Comparison of ENCODE assay signal across 18 mouse cellular contexts in the genomic region with DNA sequence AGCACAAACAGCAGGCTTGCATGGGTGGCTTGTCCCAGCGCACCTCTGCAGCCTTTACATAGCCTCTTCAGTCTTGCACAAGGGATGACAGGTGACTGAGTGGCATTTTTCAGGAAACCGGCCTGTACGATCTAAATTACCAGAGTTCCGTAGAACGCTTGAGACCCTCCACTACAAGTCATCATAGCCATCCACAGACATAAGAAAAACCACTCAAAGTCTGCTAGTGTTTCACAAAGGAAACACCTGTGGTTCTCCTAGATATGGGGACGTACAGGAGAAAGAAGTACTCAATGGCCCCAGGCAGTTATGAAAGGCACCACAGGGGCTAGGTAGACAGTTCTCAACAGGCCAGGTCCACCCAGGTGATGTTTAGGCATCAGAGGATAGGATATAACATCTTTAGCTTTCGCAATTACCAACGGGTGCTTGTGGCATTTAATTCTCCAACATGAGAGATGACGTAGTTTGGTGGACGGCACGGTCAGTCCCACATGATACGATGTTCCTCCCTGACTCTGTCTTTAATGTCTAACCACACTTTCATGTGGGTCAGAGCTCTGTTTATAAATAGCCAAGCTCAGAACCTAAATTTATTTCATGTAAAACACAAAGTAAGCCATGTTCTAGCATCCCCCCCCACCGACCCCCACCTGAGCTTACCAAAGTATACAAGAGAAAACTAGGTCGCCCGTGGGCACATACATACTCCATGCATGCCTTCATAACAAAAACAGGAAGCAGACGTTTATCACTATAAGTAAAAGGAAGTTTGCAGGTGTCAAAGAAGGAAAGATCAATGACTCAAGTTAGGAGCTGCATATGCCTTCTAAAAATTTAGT.
DNase-seq lines count a peak whose midpoint lies in the region; ATAC-seq and TF ChIP-seq lines count a peak whose summit lies in the region.
"Had no signal": no experiment of that assay in that cellular context is flagged by ENCODE, and none has a peak within 500 bp of the region (broad histone marks: within the 10 kb centered on the region; RNA-seq: fewer than 3 reads in every experiment).

No protein-coding gene starts in this region.

- no peaks in the 10 kb centered on the region for H3K36me3 ChIP-seq in midbrain, embryonic 11.5 days (ENCODE audit: control insufficient read depth, insufficient read depth, low read length)
- H3K36me3 ChIP-seq in midbrain, postnatal 0 days (ENCODE audit: insufficient read depth, low read length), result 0 out of 2 replicates have a peak, but pooled peaks cover 3% of the 10 kb centered on the region
- H3K36me3 ChIP-seq in limb, embryonic 13.5 days, result peaks cover 7% of the 10 kb centered on the region; the same call in 1 of the 2 replicates
- H3K36me3 ChIP-seq in thymus, adult 2 months (ENCODE audit: control insufficient read depth, insufficient read depth, low read length), result peaks cover 5% of the 10 kb centered on the region; the same call in 1 of the 2 replicates

- no peaks in the 10 kb centered on the region for H3K27me3 ChIP-seq in midbrain, embryonic 11.5 days (ENCODE audit: control insufficient read depth, insufficient read depth, low read length)
- H3K27me3 ChIP-seq in midbrain, postnatal 0 days (ENCODE audit: insufficient read depth, low read length), result no peaks in the 10 kb centered on the region
- H3K27me3 ChIP-seq in limb, embryonic 13.5 days, result no peaks in the 10 kb centered on the region
- no peaks in the 10 kb centered on the region for H3K27me3 ChIP-seq in thymus, adult 2 months (ENCODE audit: control insufficient read depth, insufficient read depth, low read length)
- H3K27me3 ChIP-seq: embryonic facial prominence, embryonic 12.5 days; hindbrain, embryonic 12.5 days; midbrain, embryonic 13.5 days had no signal

- H3K4me3 ChIP-seq in midbrain, embryonic 11.5 days (ENCODE audit: low read depth, low read length), result no peak overlapping the region
- no peak overlapping the region for H3K4me3 ChIP-seq in midbrain, postnatal 0 days (ENCODE audit: low read depth, low read length)
- no peak overlapping the region for H3K4me3 ChIP-seq in limb, embryonic 13.5 days
- H3K4me3 ChIP-seq in thymus, adult 2 months (ENCODE audit: control insufficient read depth, insufficient read depth, low read length), result no peak overlapping the region
- H3K4me3 ChIP-seq: embryonic facial prominence, embryonic 12.5 days; hindbrain, embryonic 12.5 days; midbrain, embryonic 13.5 days had no signal

- TF ChIP-seq POLR2A in thymus, adult 2 months (IDR thresholded peaks at IDR 0.05; ENCODE audit: control insufficient read depth, extremely low read depth, insufficient read depth, low read length, poor library complexity), result no peak

- no peak for ATAC-seq in midbrain, embryonic 11.5 days (ENCODE audit: low FRiP score)
- ATAC-seq in midbrain, postnatal 0 days (ENCODE audit: low FRiP score), result no peak
- ATAC-seq in limb, embryonic 13.5 days (ENCODE audit: low FRiP score, low read depth), result no peak
- ATAC-seq: midbrain, embryonic 13.5 days had no signal

- TF ChIP-seq CTCF in midbrain, postnatal 0 days (IDR thresholded peaks at IDR 0.05), result no peak
- no peak for TF ChIP-seq CTCF in thymus, adult 2 months (IDR thresholded peaks at IDR 0.05; ENCODE audit: borderline replicate concordance, control insufficient read depth, extremely low read depth, insufficient read depth, low read length, poor library complexity)

- H3K4me1 ChIP-seq in midbrain, embryonic 11.5 days (ENCODE audit: control insufficient read depth, insufficient read depth, low read length), result no peaks in the 10 kb centered on the region
- no peaks in the 10 kb centered on the region for H3K4me1 ChIP-seq in midbrain, postnatal 0 days (ENCODE audit: insufficient read depth, low read length)
- no peaks in the 10 kb centered on the region for H3K4me1 ChIP-seq in limb, embryonic 13.5 days
- peaks cover 29% of the 10 kb centered on the region for H3K4me1 ChIP-seq in thymus, adult 2 months (replicated peaks; ENCODE audit: control insufficient read depth, insufficient read depth, low read length)
- H3K4me1 ChIP-seq: embryonic facial prominence, embryonic 12.5 days had no signal

- H3K9me3 ChIP-seq in midbrain, embryonic 11.5 days (ENCODE audit: control insufficient read depth, low read length), result no peaks in the 10 kb centered on the region
- no peaks in the 10 kb centered on the region for H3K9me3 ChIP-seq in midbrain, postnatal 0 days (ENCODE audit: low read length)
- H3K9me3 ChIP-seq in limb, embryonic 13.5 days, result no peaks in the 10 kb centered on the region
- H3K9me3 ChIP-seq: embryonic facial prominence, embryonic 12.5 days; hindbrain, embryonic 12.5 days; midbrain, embryonic 13.5 days had no signal

- H3K4me2 ChIP-seq in midbrain, embryonic 11.5 days, result no peak overlapping the region
- H3K4me2 ChIP-seq in midbrain, postnatal 0 days (ENCODE audit: low read depth, low read length, poor library complexity, severe bottlenecking), result no peak overlapping the region
- no peak overlapping the region for H3K4me2 ChIP-seq in limb, embryonic 13.5 days (replicated peaks)
- H3K4me2 ChIP-seq: embryonic facial prominence, embryonic 12.5 days; hindbrain, embryonic 12.5 days; lung, embryonic 14.5 days; midbrain, embryonic 13.5 days had no signal

- no peak overlapping the region for H3K27ac ChIP-seq in midbrain, embryonic 11.5 days (ENCODE audit: low read depth, low read length)
- no peak overlapping the region for H3K27ac ChIP-seq in midbrain, postnatal 0 days (ENCODE audit: low read depth, low read length)
- peak overlapping the region; percentile 10; the same call in 1 of the 2 replicates for H3K27ac ChIP-seq in limb, embryonic 13.5 days
- H3K27ac ChIP-seq in thymus, adult 2 months (ENCODE audit: control insufficient read depth, insufficient read depth, low read length), result peak overlapping the region; percentile 98
- H3K27ac ChIP-seq: embryonic facial prominence, embryonic 12.5 days; hindbrain, embryonic 12.5 days; midbrain, embryonic 13.5 days; stomach, postnatal 0 days had no signal

- intact Hi-C loops in left cerebral cortex, postnatal 25 days (cut with DNase I), result no loop called here

- 93% methylated on average over 16 of the region's 16 CpGs for WGBS in midbrain, embryonic 11.5 days
- WGBS in midbrain, postnatal 0 days, result 91% methylated on average over 16 of the region's 16 CpGs
- WGBS in limb, embryonic 13.5 days, result 74% methylated on average over 16 of the region's 16 CpGs
- WGBS in thymus, adult 2 months, result 12% methylated on average over 16 of the region's 16 CpGs

- peak; percentile 80 for DNase-seq in midbrain, embryonic 11.5 days (ENCODE audit: low spot score, missing footprints)
- DNase-seq in midbrain, postnatal 0 days (ENCODE audit: low spot score), result no peak
- peak; percentile 39 for DNase-seq in thymus, adult 2 months
- no peak for DNase-seq in left cerebral cortex, postnatal 25 days (ENCODE audit: low spot score in 2 of 2)
- no peak for DNase-seq in ovary, adult 18-20 months (ENCODE audit: low spot score)
- DNase-seq in right cerebral cortex, postnatal 10 days (ENCODE audit: low spot score in 2 of 2), result no peak
- DNase-seq: adrenal gland, postnatal 36 days; cerebellum, adult 2 months; gastrocnemius, postnatal 25 days; kidney, adult 9 months; lung, embryonic 14.5 days; lung, postnatal 4 days; right cerebral cortex, postnatal 14 days had no signal

- no peak overlapping the region for H3K9ac ChIP-seq in midbrain, embryonic 11.5 days (ENCODE audit: low read length)
- no peak overlapping the region for H3K9ac ChIP-seq in midbrain, postnatal 0 days (replicated peaks; ENCODE audit: low read length, poor library complexity, severe bottlenecking)
- H3K9ac ChIP-seq in limb, embryonic 13.5 days, result no peak overlapping the region
- H3K9ac ChIP-seq: embryonic facial prominence, embryonic 12.5 days; hindbrain, embryonic 12.5 days; lung, embryonic 14.5 days; midbrain, embryonic 13.5 days had no signal

Comparison
In these comparisons a context has a peak if more than half of its experiments do, and no peak if none do; other contexts are left out.
1. DNase-seq: peak in midbrain, embryonic 11.5 days (single experiment) and thymus, adult 2 months (single experiment); none in midbrain, postnatal 0 days (single experiment), left cerebral cortex, postnatal 25 days (0 of 2), ovary, adult 18-20 months (single experiment) and right cerebral cortex, postnatal 10 days (0 of 2).
2. H3K27ac ChIP-seq: peak in limb, embryonic 13.5 days (single experiment) and thymus, adult 2 months (single experiment); none in midbrain, embryonic 11.5 days (single experiment) and midbrain, postnatal 0 days (single experiment).